Mouse (Mus musculus) spleen, adult 2 months (tissue): ENCODE data around the gene Trim3.

Experiments used
- CTCF ChIP-seq: fragments of 200-500 bp; IDR thresholded peaks from 2 replicates; pipeline ENCODE4 v1.5.1; 2011; ENCODE audit warnings: mild to moderate bottlenecking, inconsistent platforms; ENCODE audit not compliant: insufficient read depth, insufficient read length, insufficient replicate concordance; ENCODE audit errors: extremely low read depth
- POLR2A ChIP-seq: fragments of 200-500 bp; IDR thresholded peaks from 2 replicates; pipeline ENCODE4 v1.6.1; 2011; ENCODE audit warnings: low read depth, low read length, inconsistent platforms

- TF ChIP-seq CTCF (no peak), POLR2A (no peak)
Measured at GRCm38 (mm10) chr7:105590097-105590496, 43.3 kb downstream of the Trim3 start.
